Mouse (Mus musculus) cortical plate, adult 2 months (tissue): ENCODE measurements at regions not wholly inside any gene's neighbourhood (a gene's known extent, or its start where the extent isn't known, plus 50 kb on each side); places are given as distances from the start of the nearest gene placed in this dataset.

Experiments
- CTCF ChIP-seq: fragments of 200-500 bp; IDR thresholded peaks from 2 replicates; pipeline ENCODE4 v1.5.1; 2011; ENCODE audit warnings: mild to moderate bottlenecking, control low read depth, low read length; ENCODE audit not compliant: insufficient read depth; ENCODE audit errors: extremely low read depth
- POLR2A ChIP-seq: fragments of 200-500 bp; IDR thresholded peaks from 2 replicates; pipeline ENCODE4 v1.6.1; 2011; ENCODE audit warnings: mild to moderate bottlenecking, low read length, control low read depth; ENCODE audit not compliant: insufficient read depth; ENCODE audit errors: extremely low read depth

DNA sequence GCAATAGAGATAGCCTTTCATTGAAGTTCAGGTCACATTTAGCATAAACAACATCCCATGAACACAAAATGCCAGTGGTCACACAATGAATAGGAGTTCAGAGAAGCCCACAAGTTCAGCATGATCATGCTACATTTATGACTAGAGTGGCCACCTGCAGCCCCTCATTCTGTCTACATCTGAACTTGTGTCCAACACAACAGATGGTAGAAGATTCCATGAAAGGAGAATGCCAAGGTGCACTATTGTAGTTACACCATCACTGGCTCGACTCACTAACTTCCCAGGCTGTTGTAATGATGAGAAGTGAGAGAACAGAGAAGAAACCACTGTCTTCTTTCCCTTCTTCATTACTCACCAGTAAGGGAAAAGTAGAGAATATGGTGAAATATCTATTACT, 353.0 kb downstream of the Ets1 start:
- TF ChIP-seq CTCF (no peak), POLR2A (no peak)
